Mouse (Mus musculus) adrenal gland, postnatal 36 days (tissue): ENCODE measurements around the gene Clec4g. TPM values are rescaled to one million over a fixed set of nuclear protein-coding genes. Genes with fewer than 3 reads are reported as not detected.
"Not testable (repeated sequence)": the region's sequence is repeated elsewhere in the genome, so short reads cannot be mapped to it uniquely, and the experiment has no call there.

ENCODE experiments used
- DNase-seq, 2 experiments: peaks; one replicate each; pipeline ENCODE4 v3.0.0; 2021; ENCODE audit warnings: mixed read lengths in 1 of 2
- long read RNA-seq, 2 experiments: library from polyadenylated mRNA; stranded (forward); transcript quantifications; one replicate each; pipeline ENCODE4 v2.0.0; 2021; ENCODE audit warnings: borderline sequencing depth in 2 of 2
- total RNA-seq, 2 experiments: library from RNA; stranded (reverse); gene quantifications; 2 replicates each; pipeline ENCODE4 v1.2.3; 2021

The Clec4g gene
- total RNA-seq, result not detected
- long read RNA-seq, experiment 1, result 0 reads
- long read RNA-seq, experiment 2, result 0 reads

DNA sequence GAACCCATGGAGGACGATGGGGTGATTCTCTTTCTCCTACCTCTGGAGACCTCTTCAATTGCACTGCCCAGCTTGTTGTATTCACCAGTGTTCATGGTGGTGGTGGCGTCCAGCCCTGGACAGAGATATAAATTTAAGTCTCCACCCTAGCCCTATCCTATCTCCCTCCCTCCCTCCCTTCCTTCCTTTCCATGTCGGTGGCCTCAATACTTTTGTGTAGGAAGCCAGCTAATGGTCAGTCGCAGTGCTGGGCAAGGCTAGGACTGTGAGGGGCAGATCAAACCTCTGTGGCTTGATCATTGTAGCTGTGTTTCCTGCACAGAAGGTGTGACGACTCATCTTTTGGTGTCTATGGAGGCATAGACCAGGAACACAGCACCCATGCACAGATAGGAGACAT lies at the start of gene Clec4g:
Clec4g (minus strand) TSS at position 101 of the 400 bp plus-strand sequence.
- DNase-seq, result no peak

DNA sequence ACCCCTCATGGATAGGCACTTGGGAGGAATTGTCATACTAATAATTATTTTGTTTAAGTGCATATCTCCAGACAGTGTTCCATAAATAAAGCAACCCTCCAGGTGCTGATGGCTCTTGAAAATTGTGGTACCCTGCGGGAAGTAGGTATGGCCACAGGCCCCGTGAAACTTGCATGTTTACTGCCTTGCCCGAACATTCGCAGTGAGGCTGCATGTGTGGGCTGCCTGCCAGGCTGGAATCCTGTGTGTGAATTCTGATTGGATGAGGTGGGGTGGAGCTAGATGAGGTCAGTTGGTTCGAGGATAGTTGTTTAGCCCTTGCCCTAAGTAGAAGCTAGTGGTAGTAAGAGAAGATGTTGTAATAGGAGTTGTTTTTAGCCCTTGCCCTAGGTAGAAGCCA lies 48.2 kb upstream of the Clec4g start:
- DNase-seq, result not testable (repeated sequence)

DNA sequence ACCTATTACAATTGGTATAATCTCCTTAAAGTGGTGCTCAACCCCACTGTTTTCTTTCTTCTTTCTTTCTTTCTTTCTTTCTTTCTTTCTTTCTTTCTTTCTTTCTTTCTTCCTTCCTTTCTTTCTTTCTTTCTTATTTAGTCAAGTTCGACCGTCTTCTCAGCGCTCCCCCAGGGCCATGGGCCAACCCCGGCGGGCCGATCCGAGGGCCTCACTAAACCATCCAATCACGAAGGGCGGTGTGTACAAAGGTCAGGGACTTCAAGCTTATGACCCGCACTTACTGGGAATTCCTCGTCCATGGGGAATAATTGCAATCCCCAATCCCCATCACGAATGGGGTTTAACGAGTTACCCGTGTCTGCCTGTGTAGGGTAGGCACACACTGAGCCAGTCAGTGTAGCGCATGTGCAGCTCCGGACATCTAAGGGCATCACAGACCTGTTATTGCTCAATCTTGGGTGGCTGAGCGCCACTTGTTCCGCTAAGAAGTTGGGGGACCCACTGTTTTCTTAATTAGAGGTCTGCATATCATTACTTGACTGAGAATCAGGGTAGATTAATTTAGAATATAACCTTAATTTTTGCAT lies 33.9 kb upstream of the Clec4g start:
- peak; percentile 42 to 84 for DNase-seq

- DNase-seq, result no peak
These were observed 28.3 kb upstream of the Clec4g start, which contains the start of gene Cd209a for GRCm38 (mm10) chr8:3748761-3749160. Cd209a (minus strand) TSS chr8:3748984.

DNA sequence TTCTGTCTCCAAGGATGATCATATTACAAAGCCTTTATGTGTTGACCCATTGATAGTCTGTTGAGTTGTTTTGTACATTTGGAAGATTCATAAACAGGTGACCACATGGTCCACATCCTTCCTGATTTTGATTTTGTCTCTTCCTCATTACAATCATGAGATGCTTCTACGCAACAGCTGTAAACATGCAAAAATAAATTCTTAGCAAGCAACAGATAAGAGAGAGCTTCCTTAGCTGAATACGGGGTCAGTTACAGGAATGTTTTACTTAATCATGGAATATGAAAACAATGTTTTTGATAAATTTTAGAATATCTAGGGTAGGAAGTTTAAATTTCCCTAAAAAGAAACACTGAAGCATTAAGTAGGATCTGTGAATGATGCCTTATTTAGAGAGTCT lies 16.5 kb upstream of the Clec4g start:
- DNase-seq, result no peak

DNA sequence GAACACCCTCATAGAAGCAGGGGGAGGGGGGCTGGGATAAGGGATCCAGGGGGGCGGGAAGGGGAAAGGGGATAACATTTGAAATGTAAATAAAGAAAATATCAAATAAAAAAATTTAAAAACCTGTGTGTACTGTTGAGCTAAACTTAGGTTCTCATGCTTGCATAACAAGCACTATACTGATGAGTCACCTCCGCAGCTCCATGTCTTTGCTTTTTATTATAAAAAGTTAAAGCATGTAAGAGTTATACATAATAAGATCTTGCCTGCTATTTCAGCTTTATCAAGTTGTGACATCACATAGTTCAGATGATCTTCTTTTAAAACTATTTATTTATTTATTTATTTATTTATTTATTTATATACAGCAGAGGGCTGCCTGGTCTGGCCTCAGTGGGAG lies 15.1 kb upstream of the Clec4g start:
- no peak for DNase-seq

- DNase-seq, result no peak
These were observed 13.6 kb upstream of the Clec4g start for GRCm38 (mm10) chr8:3734084-3734483.

DNA sequence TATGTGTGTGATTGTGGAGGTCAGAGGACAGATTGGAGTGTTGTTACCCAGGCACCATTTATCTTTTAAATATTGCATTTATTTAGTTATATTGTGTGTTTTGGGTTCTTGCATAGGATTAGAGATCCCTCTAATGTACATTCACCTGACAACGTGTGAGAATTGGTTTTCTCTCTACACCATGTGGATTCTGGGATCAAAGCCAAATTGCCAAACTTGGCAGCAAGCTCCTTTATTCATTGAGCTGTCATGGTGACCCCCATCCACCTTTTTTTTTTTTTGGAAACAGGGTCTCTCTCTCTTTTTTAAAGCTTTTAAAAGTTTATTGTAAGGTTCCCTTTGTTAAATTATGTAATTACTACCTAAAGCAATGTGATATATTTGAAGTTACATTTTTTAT lies 590 bp upstream of the Clec4g start:
- no peak for DNase-seq

- peak; percentile 75 to 81 for DNase-seq
These were observed 1.9 kb downstream of the Clec4g start for GRCm38 (mm10) chr8:3718559-3718958.

- DNase-seq, result no peak
These were observed 3.0 kb downstream of the Clec4g start for GRCm38 (mm10) chr8:3717321-3717954.

DNA sequence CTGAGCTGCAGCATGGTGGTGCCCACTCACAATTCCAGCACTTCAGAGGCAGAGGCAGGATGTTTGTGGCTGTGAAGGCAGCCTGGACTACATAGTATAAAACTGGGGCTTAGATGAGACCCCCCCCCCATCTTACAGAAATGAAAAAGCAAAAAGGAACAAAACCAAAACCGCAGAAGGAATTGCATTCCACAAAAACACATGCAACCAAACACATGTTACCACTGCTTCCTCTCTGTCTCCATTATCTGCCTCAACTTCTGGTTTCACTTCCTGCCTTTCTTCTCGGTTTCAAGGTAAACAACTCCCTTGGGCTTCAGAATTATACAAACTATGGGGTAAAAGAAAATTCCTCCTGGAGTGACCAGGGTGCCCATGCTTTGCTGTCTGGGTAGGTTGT lies 8.8 kb downstream of the Clec4g start:
- DNase-seq, result no peak

- DNase-seq, result no peak
These were observed 10.1 kb downstream of the Clec4g start for GRCm38 (mm10) chr8:3710312-3710711.

GRCm38 (mm10) chr8:3707611-3708010 lies 12.8 kb downstream of the Clec4g start:
- DNase-seq, result no peak

DNA sequence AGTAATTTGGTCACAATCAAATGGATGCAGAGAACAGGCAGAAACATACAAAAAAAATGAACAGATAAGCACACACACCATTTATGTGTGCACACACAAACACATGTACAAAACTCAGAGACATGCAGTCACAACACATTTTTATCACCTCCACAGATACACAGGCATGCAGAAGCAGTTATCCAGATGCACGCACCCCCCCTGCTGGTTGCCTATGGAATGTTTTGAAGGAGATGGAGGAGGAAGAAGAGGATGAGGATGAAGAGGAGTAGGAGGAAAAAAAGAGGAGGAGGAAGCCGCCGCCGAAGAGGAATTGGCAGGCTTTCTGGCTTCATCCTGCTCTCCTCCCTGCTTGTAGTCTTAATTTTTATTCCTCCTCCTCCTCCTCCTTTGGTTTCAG lies 14.7 kb downstream of the Clec4g start:
- DNase-seq, result peak; percentile 12 to 37

DNA sequence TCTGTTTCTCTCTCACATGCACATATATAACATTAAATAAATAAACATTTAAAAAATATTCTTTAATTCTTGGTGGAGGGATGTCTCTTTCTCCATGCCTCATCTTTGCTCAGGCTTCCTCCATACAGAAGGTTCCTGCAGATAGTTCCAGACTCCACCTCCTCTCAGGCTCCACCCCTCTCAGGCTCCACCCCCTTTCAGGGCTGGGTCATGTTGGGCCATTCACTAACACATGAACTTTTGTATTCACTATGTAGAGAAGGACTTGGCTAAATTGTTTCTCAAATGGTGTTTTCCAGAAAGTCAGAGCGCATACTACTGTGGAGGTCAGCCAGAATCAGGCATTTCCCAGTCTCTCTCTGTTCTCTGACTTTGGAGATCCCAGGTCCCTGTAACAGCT lies 19.0 kb downstream of the Clec4g start:
- no peak for DNase-seq

DNA sequence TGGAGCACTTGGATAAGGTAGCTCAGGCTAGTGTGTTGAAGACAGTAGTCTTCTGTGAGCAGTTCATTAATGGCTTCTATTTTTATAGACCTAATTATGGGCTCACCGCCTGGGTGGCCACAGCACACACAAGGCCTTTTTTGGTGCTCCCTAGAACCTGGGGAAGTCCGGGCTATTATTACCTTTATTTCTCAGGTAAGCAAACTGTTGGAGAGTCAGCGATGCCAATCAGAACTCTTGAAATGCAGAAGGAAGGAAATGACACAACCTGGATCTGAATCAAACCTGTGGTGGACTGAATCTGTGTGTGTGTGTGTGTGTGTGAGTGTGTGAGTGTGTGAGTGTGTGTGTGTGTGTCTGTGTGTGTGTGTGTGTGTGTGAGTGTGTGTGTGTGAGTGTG lies 26.3 kb downstream of the Clec4g start, which contains the start of gene Fcer2a:
Fcer2a (minus strand) TSS at position 55 of the 400 bp plus-strand sequence.
- no peak for DNase-seq

GRCm38 (mm10) chr8:3690774-3691173 lies 29.7 kb downstream of the Clec4g start:
- DNase-seq, result no peak

GRCm38 (mm10) chr8:3687537-3687936 lies 32.9 kb downstream of the Clec4g start:
- DNase-seq, result no peak

DNA sequence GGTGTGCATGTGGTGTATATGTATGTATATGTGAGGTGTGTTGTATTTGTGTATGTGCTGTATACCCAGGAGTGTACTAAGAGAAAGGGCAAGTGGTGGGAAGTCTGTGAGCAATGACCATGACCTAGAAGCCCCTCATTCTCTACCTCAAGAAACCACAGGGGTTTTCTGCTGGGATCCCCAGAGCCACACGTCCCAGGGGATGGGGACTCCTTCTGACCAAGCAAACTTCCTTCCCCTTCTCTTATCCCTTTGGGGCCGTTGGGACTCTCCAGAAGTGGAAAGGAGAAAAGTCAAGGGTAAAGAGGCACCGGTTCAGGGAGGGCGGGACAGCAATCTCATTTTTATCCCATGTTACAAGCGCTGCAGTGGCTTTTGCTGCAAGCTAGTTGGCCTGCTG lies 35.0 kb downstream of the Clec4g start:
- no peak for DNase-seq

GRCm38 (mm10) chr8:3684530-3684929 lies 35.9 kb downstream of the Clec4g start:
- no peak for DNase-seq

DNA sequence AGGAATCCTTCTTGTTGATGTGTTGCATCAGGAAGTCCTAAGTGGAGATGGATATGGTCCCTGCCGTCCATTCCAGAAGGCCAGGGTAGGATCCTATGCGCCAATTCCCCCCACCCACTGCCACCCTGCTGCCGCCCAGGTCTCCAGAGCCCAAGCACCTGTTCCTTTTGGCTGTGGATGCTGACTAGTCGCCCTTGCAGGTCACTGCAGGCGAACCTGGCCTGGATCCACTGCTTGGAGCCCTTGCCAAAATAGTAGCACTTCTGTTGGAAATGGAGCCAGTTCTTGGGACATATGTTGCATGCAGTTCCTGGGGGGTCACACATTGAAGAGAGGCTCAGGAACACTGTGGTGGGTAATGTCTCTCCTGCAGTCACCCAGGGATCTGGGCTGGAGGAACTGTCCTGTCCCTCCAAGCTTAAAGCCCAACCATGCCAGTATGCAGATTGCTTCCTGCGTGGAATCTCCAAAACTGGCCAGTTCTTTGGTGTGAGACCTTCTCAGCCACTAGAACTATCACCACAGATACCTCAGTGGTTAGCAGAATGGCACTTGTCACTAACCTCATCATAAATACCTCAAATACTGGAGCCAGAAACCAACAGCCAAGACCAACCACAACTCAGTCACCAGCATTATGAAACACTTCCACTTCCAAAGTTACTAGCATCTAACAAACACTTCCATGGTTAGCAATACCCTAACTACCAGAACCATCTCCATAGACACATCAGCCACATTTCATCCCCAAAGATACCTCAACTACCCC lies 36.9 kb downstream of the Clec4g start:
- DNase-seq, result peak in 1 of 2 experiments; percentile 21

GRCm38 (mm10) chr8:3682435-3682834 lies 38.0 kb downstream of the Clec4g start:
- no peak for DNase-seq

DNA sequence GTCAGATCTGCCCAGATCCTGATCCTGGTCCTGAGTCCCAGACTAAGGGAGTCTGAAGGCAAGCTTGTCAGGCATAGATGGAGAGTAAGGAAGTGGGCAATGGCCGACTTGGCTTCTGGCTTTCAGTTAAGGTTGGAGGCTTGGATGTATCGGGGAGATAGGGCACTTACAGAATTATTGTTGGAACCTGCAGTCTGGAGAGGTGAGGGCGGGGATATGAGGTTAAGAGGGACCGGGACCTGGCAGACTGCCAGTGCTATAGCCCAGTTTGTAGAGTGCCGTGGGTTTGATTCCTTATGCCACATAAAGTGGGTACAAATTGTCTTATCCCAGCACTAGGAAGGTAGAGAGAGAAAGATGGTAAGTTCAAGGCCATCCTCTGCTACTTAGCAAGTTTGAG lies 40.8 kb downstream of the Clec4g start:
- DNase-seq, result no peak
